Comparison of ENCODE assay signal across 8 mouse cellular contexts in the genomic region with DNA sequence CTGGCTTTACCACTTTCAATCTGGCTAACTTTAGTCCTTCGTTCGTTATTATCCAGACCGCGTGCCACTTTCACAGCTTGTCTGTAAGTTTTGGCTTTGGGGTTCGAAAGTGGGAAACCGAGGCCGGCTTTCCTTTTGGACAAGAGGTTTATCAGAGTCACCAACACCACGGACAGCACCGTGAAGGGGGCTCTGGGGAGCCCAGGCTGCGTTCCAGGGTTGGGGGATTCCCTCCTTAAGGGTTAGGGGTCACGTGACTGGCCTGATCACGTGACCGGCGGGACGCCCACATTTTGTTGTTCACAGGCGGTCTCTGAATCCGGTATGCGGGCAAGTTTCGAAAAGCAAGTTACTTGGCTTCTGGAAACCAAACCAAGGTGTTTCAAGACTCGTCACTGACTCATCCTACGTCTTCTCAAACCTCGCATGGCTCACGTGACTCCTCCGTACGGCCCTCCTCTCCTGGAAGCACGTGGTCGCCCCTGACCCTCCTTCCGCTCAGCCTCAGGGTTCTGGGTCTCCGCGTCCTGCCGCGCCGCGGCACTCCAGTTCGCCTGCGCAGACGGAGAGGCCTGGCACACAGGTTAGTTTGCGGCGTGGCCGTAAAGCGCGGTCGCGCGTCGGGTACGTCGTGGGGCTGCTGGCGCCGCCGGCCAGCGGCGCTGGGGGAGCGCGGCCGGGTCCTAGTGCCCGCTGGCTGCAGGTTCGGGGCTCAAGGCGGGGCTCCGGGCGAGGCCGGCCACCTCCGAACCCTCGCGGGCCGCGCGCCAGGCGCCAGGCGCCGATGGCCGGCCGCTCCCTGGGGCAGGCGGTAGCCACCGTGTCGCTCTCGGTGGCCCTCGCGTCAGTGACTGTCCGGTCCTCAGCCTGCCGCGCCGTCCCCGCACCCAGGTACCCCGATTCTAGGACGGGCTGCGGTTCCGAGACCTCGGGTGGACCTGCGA. TPM values are rescaled to one million over a fixed set of nuclear protein-coding genes. Genes with fewer than 3 reads are reported as not detected.
DNase-seq lines count a peak whose midpoint lies in the region; ATAC-seq and TF ChIP-seq lines count a peak whose summit lies in the region.

A gene (plus strand): TSS at position 51 of the 944 bp plus-strand sequence.

- 6% methylated on average over 89 of the region's 90 CpGs for WGBS in heart, embryonic 12.5 days
- 5% methylated on average over 90 of the region's 90 CpGs for WGBS in kidney, postnatal 0 days
- WGBS in liver, embryonic 11.5 days: 5% methylated on average over 90 of the region's 90 CpGs
- WGBS in stomach, embryonic 14.5 days: 5% methylated on average over 90 of the region's 90 CpGs

- peaks cover 11% of the 10 kb centered on the region for H3K36me3 ChIP-seq in heart, embryonic 12.5 days
- H3K36me3 ChIP-seq in kidney, postnatal 0 days (ENCODE audit: insufficient read depth, low read length): 0 out of 2 replicates have a peak, but pooled peaks cover 11% of the 10 kb centered on the region
- peaks cover 12% of the 10 kb centered on the region for H3K36me3 ChIP-seq in liver, embryonic 11.5 days (ENCODE audit: control insufficient read depth, insufficient read depth, low read length)
- peaks cover 4% of the 10 kb centered on the region; the same call in 1 of the 2 replicates for H3K36me3 ChIP-seq in stomach, embryonic 14.5 days (ENCODE audit: control insufficient read depth, insufficient read depth, low read length)

- TF ChIP-seq CTCF in kidney, postnatal 0 days (IDR thresholded peaks at IDR 0.05; ENCODE audit: low read depth): 0 out of 2 replicates have a peak, but pooled peaks have one; percentile 2

- no peaks in the 10 kb centered on the region for H3K9me3 ChIP-seq in heart, embryonic 12.5 days (replicated peaks)
- no peaks in the 10 kb centered on the region for H3K9me3 ChIP-seq in kidney, postnatal 0 days (replicated peaks; ENCODE audit: low read length)
- no peaks in the 10 kb centered on the region for H3K9me3 ChIP-seq in liver, embryonic 11.5 days (ENCODE audit: control insufficient read depth, low read length)
- H3K9me3 ChIP-seq in stomach, embryonic 14.5 days (ENCODE audit: control insufficient read depth, low read depth, low read length): no peaks in the 10 kb centered on the region

- DNase-seq in CD4-positive helper T cell, adult 2 months (ENCODE audit: low read depth, low spot score): peak; percentile 99
- DNase-seq in brain, embryonic 18.5 days (ENCODE audit: low read depth, low spot score): peak; percentile 95
- DNase-seq in kidney, postnatal 0 days (ENCODE audit: low spot score): peak; percentile 97
- DNase-seq in liver, embryonic 11.5 days (ENCODE audit: low spot score): peak; percentile 95
- peak; percentile 98 for DNase-seq in naive thymus-derived CD4-positive, alpha-beta T cell, adult 2 months (ENCODE audit: low read depth)

- peak within 1 kb of the TSS; percentile 94 for H3K9ac ChIP-seq in heart, embryonic 12.5 days
- peak within 1 kb of the TSS; percentile 83 for H3K9ac ChIP-seq in kidney, postnatal 0 days (ENCODE audit: low read depth, low read length)
- peak within 1 kb of the TSS; percentile 94 for H3K9ac ChIP-seq in liver, embryonic 11.5 days (ENCODE audit: low read depth, low read length)
- H3K9ac ChIP-seq in stomach, embryonic 14.5 days (replicated peaks; ENCODE audit: low read depth, low read length): peak within 1 kb of the TSS; percentile 83

- ATAC-seq in erythroid progenitor cell, adult 5-6 weeks (replicated peaks; ENCODE audit: low FRiP score, poor library complexity, severe bottlenecking): peak; percentile 84
- peak; percentile 97 for ATAC-seq in heart, embryonic 12.5 days (ENCODE audit: insufficient number of reproducible peaks, low FRiP score)
- peak; percentile 99 for ATAC-seq in kidney, postnatal 0 days (replicated peaks; ENCODE audit: low FRiP score, low read depth)
- ATAC-seq in liver, embryonic 11.5 days (replicated peaks; ENCODE audit: low FRiP score): peak; percentile 94
- peak; percentile 99 for ATAC-seq in stomach, embryonic 14.5 days (ENCODE audit: insufficient number of reproducible peaks, insufficient read depth, low FRiP score, low read depth)

- peak within 1 kb of the TSS; percentile 85 for H3K4me3 ChIP-seq in heart, embryonic 12.5 days
- peak within 1 kb of the TSS; percentile 86 for H3K4me3 ChIP-seq in kidney, postnatal 0 days (replicated peaks; ENCODE audit: low read depth, low read length)
- H3K4me3 ChIP-seq in liver, embryonic 11.5 days (ENCODE audit: low read depth, low read length): peak within 1 kb of the TSS; percentile 86
- peak within 1 kb of the TSS; percentile 81 for H3K4me3 ChIP-seq in stomach, embryonic 14.5 days (ENCODE audit: low read depth, low read length)

- peak within 1 kb of the TSS; percentile 79 for H3K27ac ChIP-seq in heart, embryonic 12.5 days (ENCODE audit: poor library complexity, severe bottlenecking)
- peak within 1 kb of the TSS; percentile 79 for H3K27ac ChIP-seq in kidney, postnatal 0 days
- H3K27ac ChIP-seq in liver, embryonic 11.5 days (ENCODE audit: low read depth, low read length): peak within 1 kb of the TSS; percentile 91
- H3K27ac ChIP-seq in stomach, embryonic 14.5 days (ENCODE audit: low read length): peak within 1 kb of the TSS; percentile 84

- H3K4me2 ChIP-seq in heart, embryonic 12.5 days: peak within 1 kb of the TSS; percentile 78
- peak within 1 kb of the TSS; percentile 75 for H3K4me2 ChIP-seq in kidney, postnatal 0 days (ENCODE audit: low read length)
- H3K4me2 ChIP-seq in liver, embryonic 11.5 days: peak within 1 kb of the TSS; percentile 73
- H3K4me2 ChIP-seq in stomach, embryonic 14.5 days (replicated peaks; ENCODE audit: low read depth, low read length): peak within 1 kb of the TSS; percentile 70

- H3K27me3 ChIP-seq in heart, embryonic 12.5 days (replicated peaks): no peaks in the 10 kb centered on the region
- H3K27me3 ChIP-seq in kidney, postnatal 0 days (ENCODE audit: insufficient read depth, low read length): no peaks in the 10 kb centered on the region
- H3K27me3 ChIP-seq in liver, embryonic 11.5 days (replicated peaks; ENCODE audit: control insufficient read depth, insufficient read depth, low read length): no peaks in the 10 kb centered on the region
- no peaks in the 10 kb centered on the region for H3K27me3 ChIP-seq in stomach, embryonic 14.5 days (ENCODE audit: control insufficient read depth, insufficient read depth, low read length)

- peaks cover 19% of the 10 kb centered on the region for H3K4me1 ChIP-seq in heart, embryonic 12.5 days (replicated peaks)
- peaks cover 4% of the 10 kb centered on the region; the same call in 1 of the 2 replicates for H3K4me1 ChIP-seq in kidney, postnatal 0 days (replicated peaks; ENCODE audit: insufficient read depth, low read length)
- H3K4me1 ChIP-seq in liver, embryonic 11.5 days (replicated peaks; ENCODE audit: control insufficient read depth, insufficient read depth, low read length): peaks cover 20% of the 10 kb centered on the region
- H3K4me1 ChIP-seq in stomach, embryonic 14.5 days (ENCODE audit: control insufficient read depth, insufficient read depth, low read length): peaks cover 14% of the 10 kb centered on the region; the same call in 1 of the 2 replicates

RNA-seq across cellular contexts. Expression of the gene that starts here (rescaled TPM):
- total RNA-seq in erythroid progenitor cell, adult 5-6 weeks (2015; ENCODE audit: low replicate concordance): 51.6 and 69.9 TPM in 2 replicates
- 59.2 and 61.9 TPM in 2 replicates for total RNA-seq in erythroid progenitor cell, adult 5-6 weeks (2017; ENCODE audit: low replicate concordance)
- 57.2 and 57.3 TPM in 2 replicates for polyA plus RNA-seq in heart, embryonic 12.5 days (2016; fragmentation: Nextera tagmentation; extraction: Ambion mirVana)
- 63.1 and 65.1 TPM in 2 replicates for polyA plus RNA-seq in kidney, postnatal 0 days (2015; fragmentation: Nextera tagmentation; extraction: Ambion mirVana)
- 103 and 110 TPM in 2 replicates for polyA plus RNA-seq in liver, embryonic 11.5 days (2014; fragmentation: Nextera tagmentation; extraction: Ambion mirVana)
- polyA plus RNA-seq in stomach, embryonic 14.5 days (2014; fragmentation: Nextera tagmentation; extraction: Ambion mirVana): 54.8 and 56.9 TPM in 2 replicates

Comparison
In these comparisons a context has a peak if more than half of its experiments do, and no peak if none do; other contexts are left out.
1. Peak in every context shown above with its lines: DNase-seq, ATAC-seq, H3K4me3 ChIP-seq and H3K27ac ChIP-seq.